Mouse (Mus musculus) hindbrain, embryonic 14.5 days (tissue): ENCODE results near the gene Emc6. TPM values are rescaled to one million over a fixed set of nuclear protein-coding genes. Genes with fewer than 3 reads are reported as not detected.

Experiments
- ATAC-seq: fragments of 200-750 bp; cut with Nextera tagmentation; 2 replicates; pipeline ENCODE4 v1.8.0; 2017; ENCODE audit warnings: moderate number of reproducible peaks, mild to moderate bottlenecking, moderate TSS enrichment, moderate library complexity; ENCODE audit not compliant: low FRiP score
- DNase-seq: peaks from one replicate; pipeline ENCODE4 v3.0.0-alpha.2; 2015; ENCODE audit warnings: low spot score
- H3K27ac ChIP-seq: fragments of 300-500 bp; sonication (generic); 2 replicates; pipeline ENCODE4 v1.5.1; 2014; ENCODE audit warnings: mild to moderate bottlenecking, moderate library complexity
- H3K27me3 ChIP-seq: fragments of 300-500 bp; sonication (generic); 2 replicates; pipeline ENCODE4 v1.6.1; 2014; ENCODE audit warnings: mild to moderate bottlenecking, low read length, mixed read lengths; ENCODE audit not compliant: control insufficient read depth, insufficient read depth
- H3K36me3 ChIP-seq: fragments of 300-500 bp; sonication (generic); replicated peaks from 2 replicates; pipeline ENCODE4 v1.6.1; 2014; ENCODE audit not compliant: control insufficient read depth, insufficient read depth
- H3K4me1 ChIP-seq: fragments of 300-500 bp; sonication (generic); replicated peaks from 2 replicates; pipeline ENCODE4 v1.6.1; 2014; ENCODE audit warnings: antibody characterized with exemption, low read length, mixed read lengths; ENCODE audit not compliant: control insufficient read depth, insufficient read depth
- H3K4me2 ChIP-seq: fragments of 300-500 bp; sonication (generic); replicated peaks from 2 replicates; pipeline ENCODE4 v1.6.1; 2014; ENCODE audit warnings: mild to moderate bottlenecking, moderate library complexity
- H3K4me3 ChIP-seq: fragments of 300-500 bp; sonication (generic); replicated peaks from 2 replicates; pipeline ENCODE4 v1.5.1; 2014; ENCODE audit warnings: mild to moderate bottlenecking, low read length
- H3K9ac ChIP-seq: fragments of 300-500 bp; sonication (generic); 2 replicates; pipeline ENCODE4 v1.6.1; 2014
- H3K9me3 ChIP-seq: fragments of 300-500 bp; sonication (generic); 2 replicates; pipeline ENCODE4 v1.6.1; 2016; ENCODE audit warnings: low read length; ENCODE audit not compliant: control insufficient read depth
- WGBS: fragments of 180-500 bp; shearing (Covaris S2); extraction: QIAGEN DNeasy Blood & Tissue Kit; methylation state at CpG from one replicate; pipeline ENCODE4 v1.1.7; 2014; 5-methylcytosine and 5-hydroxymethylcytosine counted together
- polyA plus RNA-seq: library from polyadenylated mRNA; unstranded; fragments of >200 nt; fragmentation: Nextera tagmentation; extraction: Ambion mirVana; gene quantifications from 2 replicates; pipeline ENCODE4 v1.2.1, GENCODE M21; 2014

The Emc6 gene
- polyA plus RNA-seq, 1 experiment from 2014 or later, result 152 TPM

DNA sequence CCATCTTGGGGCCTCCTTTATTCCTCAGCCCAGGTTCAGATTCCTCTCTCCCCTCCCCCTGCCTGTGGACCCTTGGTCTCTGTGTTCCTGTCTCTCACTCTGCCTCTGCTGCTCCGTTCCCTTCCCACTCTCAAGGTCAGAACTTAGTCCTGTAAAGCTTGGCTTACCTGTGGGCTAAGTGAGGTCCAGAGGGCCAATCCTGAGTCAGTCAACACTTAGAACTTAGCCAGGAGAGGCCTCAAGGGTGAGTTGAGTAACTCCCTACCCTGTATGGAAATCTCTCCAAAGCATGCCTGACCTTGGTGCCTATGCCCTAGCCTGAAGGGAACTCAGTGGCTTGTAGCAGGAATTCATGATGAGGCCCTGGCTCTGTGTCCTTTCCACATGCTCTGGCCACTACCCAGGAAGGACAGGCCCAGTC is 32.6 kb downstream of the Emc6 start:
- H3K4me3 ChIP-seq, result no peak overlapping the region
- no peaks in the 10 kb centered on the region for H3K4me1 ChIP-seq
- H3K9me3 ChIP-seq, result no peaks in the 10 kb centered on the region
- DNase-seq (no peak), ATAC-seq (no peak)
- no peaks in the 10 kb centered on the region for H3K36me3 ChIP-seq
- H3K9ac ChIP-seq, result no peak overlapping the region
- no peak overlapping the region for H3K27ac ChIP-seq
- H3K4me2 ChIP-seq, result no peak overlapping the region
- 61% methylated on average over 1 of the region's 1 CpGs for WGBS
- H3K27me3 ChIP-seq, result no peaks in the 10 kb centered on the region

DNA sequence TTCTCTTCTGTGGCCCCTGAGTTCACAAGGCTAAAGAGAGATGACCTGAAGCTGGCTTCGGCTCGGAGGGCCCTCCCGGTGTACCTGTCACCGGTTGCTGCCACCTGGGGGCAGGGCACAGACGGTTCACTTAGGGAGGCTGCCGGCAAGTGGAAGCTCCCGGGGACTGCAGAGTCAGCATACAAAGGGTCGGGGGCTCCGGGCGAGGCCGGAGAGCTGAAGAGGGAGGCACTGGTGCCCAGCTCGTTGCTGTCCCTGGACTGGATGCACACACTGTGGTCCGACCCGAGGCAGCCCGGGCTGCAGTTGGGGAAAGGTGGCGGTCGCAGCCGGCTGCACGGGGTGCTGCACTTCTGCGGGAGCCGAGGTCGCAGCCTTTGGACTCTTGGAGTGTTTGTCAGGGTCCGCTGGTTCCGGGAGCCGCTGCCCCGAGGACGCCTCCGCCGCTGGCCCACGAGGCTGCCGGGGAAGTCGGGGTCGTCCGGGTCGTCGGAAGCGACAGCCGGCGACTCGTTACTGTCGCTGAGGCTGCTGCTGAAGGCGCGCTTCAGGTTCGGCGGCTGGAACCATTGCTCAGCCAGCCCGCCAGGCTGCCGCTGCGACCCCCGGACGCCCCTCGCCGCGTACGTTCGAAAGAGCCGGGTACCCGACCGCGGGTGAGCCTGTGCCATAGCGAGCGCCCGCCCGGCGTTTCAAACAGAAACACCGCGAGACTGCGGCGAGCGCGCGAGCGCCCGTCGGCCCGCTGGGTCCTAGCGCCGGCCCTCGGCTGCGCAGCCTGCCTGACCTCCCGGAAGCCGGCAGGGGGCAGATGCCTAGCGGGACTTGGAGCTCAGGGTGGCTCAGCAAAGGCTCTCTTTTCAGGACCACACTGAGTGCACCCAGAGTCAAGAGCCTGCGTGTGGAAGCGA is 39.0 kb downstream of the Emc6 start, which contains the start of gene Haspin:
Gene Haspin, minus strand, starts transcription at position 704 of the 911 bp plus-strand sequence.
- DNase-seq (peak; percentile 92), ATAC-seq (peak; percentile 95)
- Histone ChIP-seq H3K9me3 (no peaks in the 10 kb centered on the region), H3K9ac (peak within 1 kb of the TSS; percentile 68), H3K4me2 (peak within 1 kb of the TSS; percentile 88), H3K4me3 (peak within 1 kb of the TSS; percentile 78), H3K27ac (no peak within 1 kb of the TSS), H3K36me3 (no peaks in the 10 kb centered on the region), H3K4me1 (peaks cover 6% of the 10 kb centered on the region), H3K27me3 (no peaks in the 10 kb centered on the region)
- WGBS, result under 1% methylated on average over 84 of the region's 84 CpGs

DNA sequence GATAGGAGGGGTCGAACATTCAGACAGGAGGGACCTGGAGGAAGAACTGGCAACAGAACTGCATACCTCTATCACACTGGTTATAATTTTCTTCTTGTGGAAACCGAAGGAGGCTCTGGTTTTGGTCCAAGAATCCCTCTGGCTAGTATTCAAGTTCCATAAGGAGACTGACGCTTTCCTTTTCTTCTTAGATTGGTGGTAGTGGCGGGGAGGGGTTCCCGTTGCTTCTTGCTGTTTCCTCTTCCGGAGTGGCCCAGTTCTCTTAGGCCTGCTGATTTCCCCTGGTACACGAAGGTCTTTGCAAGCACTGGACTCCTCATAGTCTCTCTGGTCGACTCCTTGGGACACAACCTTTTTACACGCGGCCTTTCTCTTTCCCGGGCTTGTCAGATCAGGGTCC is 39.7 kb downstream of the Emc6 start:
- no peaks in the 10 kb centered on the region for H3K36me3 ChIP-seq
- WGBS, result 42% methylated on average over 11 of the region's 11 CpGs
- peak overlapping the region; percentile 78 for H3K4me3 ChIP-seq
- peaks cover 6% of the 10 kb centered on the region for H3K4me1 ChIP-seq
- ATAC-seq (no peak), DNase-seq (no peak)
- H3K4me2 ChIP-seq, result peak overlapping the region; percentile 88
- H3K27ac ChIP-seq, result no peak overlapping the region
- H3K9ac ChIP-seq, result peak overlapping the region; percentile 68
- H3K27me3 ChIP-seq, result no peaks in the 10 kb centered on the region
- no peaks in the 10 kb centered on the region for H3K9me3 ChIP-seq

DNA sequence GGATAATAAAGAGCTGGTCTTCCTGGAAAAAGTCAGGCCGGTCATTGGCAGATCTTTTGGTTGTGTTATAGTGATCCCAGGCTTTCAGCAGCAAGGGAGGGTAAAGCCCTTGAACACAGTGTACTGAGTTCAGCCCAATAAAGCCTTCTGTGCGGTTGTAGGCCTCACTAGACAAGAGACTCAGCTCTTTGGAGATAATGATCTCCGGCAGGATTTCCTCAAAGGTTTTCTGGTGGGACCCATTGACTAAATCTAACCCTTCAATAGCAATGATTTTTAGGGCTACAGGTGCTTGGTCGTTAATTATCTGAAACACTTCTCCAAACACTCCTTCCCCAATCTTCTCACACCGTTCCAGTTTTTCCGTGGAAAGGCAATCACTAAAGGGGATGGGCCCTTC is 40.2 kb downstream of the Emc6 start:
- Histone ChIP-seq H3K27me3 (no peaks in the 10 kb centered on the region), H3K4me3 (0 out of 2 replicates have a peak overlapping the region, but pooled peaks have one; percentile 78), H3K4me1 (peaks cover 6% of the 10 kb centered on the region), H3K9me3 (no peaks in the 10 kb centered on the region), H3K36me3 (no peaks in the 10 kb centered on the region), H3K27ac (no peak overlapping the region), H3K4me2 (peak overlapping the region; percentile 88), H3K9ac (no peak overlapping the region)
- no peak for DNase-seq
- WGBS, result 95% methylated on average over 6 of the region's 6 CpGs
- no peak for ATAC-seq

DNA sequence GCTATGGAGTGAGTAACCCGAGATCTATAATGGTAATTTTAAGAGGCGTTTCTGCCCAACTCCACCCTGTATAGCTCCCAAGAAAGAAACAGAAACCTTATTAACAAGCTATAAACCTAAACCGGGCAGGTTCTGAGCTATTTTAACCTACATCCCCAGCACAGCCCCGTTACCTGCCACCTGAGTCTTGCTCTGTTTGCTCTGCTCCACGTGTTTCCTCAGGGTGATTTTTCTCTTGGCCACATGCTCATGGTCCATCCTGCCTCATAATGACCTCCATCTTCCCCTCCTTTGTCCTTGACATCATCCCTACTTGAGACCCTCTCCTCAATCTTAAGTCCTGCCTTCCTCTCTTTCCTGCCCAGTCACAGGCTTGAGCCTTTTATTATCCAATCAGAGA is 42.6 kb downstream of the Emc6 start:
- no peak for ATAC-seq
- Histone ChIP-seq H3K9ac (no peak overlapping the region), H3K9me3 (no peaks in the 10 kb centered on the region), H3K27me3 (no peaks in the 10 kb centered on the region), H3K27ac (no peak overlapping the region), H3K4me3 (no peak overlapping the region), H3K36me3 (no peaks in the 10 kb centered on the region), H3K4me1 (peaks cover 6% of the 10 kb centered on the region), H3K4me2 (no peak overlapping the region)
- whole genome bisulfite sequencing, result 96% methylated on average over 5 of the region's 5 CpGs
- DNase-seq, result no peak

DNA sequence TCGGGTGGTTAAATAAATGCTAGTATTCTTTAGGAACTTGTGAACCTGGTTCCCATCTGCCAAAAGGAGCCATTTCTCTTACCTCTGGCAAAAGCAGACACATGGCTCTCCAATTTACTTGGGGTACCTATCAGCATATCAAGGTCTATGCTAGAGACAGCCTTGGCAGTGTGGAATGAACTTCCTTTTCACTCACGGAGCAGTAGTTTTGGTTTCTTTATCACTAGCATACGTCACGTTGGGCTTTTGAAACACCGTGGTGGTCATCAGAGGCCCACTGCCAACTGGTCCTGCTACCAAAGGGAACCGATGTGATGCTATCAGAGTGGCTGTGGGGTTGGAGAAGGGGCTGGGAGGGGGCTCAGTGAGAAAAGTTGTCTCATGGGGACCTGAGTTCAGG is 43.8 kb downstream of the Emc6 start:
- no peak overlapping the region for H3K27ac ChIP-seq
- ATAC-seq, result no peak
- H3K36me3 ChIP-seq, result no peaks in the 10 kb centered on the region
- no peak for DNase-seq
- peaks cover 6% of the 10 kb centered on the region for H3K4me1 ChIP-seq
- WGBS, result 96% methylated on average over 6 of the region's 6 CpGs
- no peaks in the 10 kb centered on the region for H3K9me3 ChIP-seq
- H3K4me2 ChIP-seq, result no peak overlapping the region
- no peaks in the 10 kb centered on the region for H3K27me3 ChIP-seq
- no peak overlapping the region for H3K4me3 ChIP-seq
- H3K9ac ChIP-seq, result no peak overlapping the region

DNA sequence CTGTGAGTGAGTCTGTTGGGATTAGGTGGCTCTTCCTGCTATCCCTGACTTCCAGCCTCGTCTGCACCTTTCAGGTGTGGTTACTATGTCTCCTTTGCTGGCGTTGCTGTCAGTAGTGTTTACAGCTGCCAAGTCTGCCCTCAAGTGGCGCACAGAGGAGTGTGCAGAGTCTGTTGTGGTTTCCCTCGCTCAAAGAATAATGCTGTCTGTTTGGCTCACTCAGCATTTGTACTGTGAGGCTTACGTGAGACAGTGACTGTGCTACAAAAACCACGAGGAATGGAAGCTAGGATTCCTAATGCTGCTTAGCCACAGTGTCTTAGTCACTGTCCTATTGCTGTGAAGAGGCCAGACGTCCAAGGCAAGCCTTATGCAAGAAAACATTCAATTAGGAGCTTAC is 45.8 kb downstream of the Emc6 start:
- DNase-seq, result no peak

DNA sequence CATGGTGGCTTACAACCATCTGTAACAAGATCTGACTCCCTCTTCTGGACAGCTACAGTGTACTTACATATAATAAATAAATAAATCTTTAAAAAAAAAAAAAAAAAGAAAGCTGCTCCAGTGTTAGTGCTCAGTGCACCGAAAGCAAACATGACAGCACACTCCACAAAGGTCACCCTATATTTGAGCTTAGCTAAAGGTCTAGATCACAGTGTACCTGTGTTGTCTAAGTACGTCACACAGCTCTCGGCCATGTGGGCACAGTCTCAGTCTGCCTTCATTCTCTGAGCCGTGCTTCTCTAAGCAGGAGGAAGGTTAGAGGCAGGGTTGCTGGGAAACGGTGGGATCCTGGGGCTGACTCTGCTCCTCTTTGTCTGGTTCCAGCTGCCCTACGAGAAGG is 50.3 kb downstream of the Emc6 start:
- no peak overlapping the region for H3K9ac ChIP-seq
- H3K4me2 ChIP-seq, result no peak overlapping the region
- no peak overlapping the region for H3K27ac ChIP-seq
- H3K4me3 ChIP-seq, result no peak overlapping the region
- H3K9me3 ChIP-seq, result no peaks in the 10 kb centered on the region
- H3K4me1 ChIP-seq, result no peaks in the 10 kb centered on the region
- no peak for ATAC-seq
- H3K27me3 ChIP-seq, result no peaks in the 10 kb centered on the region
- 84% methylated on average over 6 of the region's 6 CpGs for WGBS
- no peak for DNase-seq
- H3K36me3 ChIP-seq, result no peaks in the 10 kb centered on the region

More for the DNA sequence above, 45.8 kb downstream of the Emc6 start:
- H3K4me3 ChIP-seq, result no peak overlapping the region
- H3K4me1 ChIP-seq, result no peaks in the 10 kb centered on the region
- H3K9me3 ChIP-seq, result no peaks in the 10 kb centered on the region
- H3K27ac ChIP-seq, result no peak overlapping the region
- ATAC-seq, result no peak
- H3K36me3 ChIP-seq, result no peaks in the 10 kb centered on the region
- WGBS, result 85% methylated on average over 7 of the region's 7 CpGs
- H3K4me2 ChIP-seq, result no peak overlapping the region
- H3K27me3 ChIP-seq, result no peaks in the 10 kb centered on the region
- H3K9ac ChIP-seq, result no peak overlapping the region
